Mouse (Mus musculus): Measurements from ENCODE around the gene Snx13. TPM values are rescaled to one million over a fixed set of nuclear protein-coding genes. Genes with fewer than 3 reads are reported as not detected.

Gene Snx13
- total RNA-seq, 2 experiments from 2014 or later: 61.1 to 67.2 TPM

DNA sequence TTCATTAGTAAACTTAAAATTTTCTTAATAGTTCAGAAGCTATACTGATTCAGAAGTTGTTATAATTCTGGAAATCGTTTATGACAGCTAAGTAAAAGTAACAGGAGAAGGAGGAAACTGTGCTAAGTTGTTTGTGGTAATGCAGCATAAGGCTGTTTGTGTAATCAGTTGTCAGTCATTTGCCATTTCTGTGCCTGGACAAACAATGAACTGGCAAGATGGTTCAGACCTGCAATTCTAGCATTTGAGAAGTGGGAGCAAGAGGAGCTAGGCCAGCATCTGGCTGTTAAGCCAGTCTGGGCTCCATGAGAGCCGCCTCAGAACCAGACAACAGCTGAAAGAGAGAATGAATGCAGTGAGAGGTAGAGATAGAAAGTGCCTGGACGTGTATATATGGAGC lies 3.5 kb downstream of the Snx13 start:
- no peak for TF ChIP-seq CTCF (IDR thresholded peaks at IDR 0.05)
- intact Hi-C loops (cut with DNase I): no loop called here
- Histone ChIP-seq H3K27ac (no peak overlapping the region), H3K4me3 (no peak overlapping the region)
- no peak for DNase-seq (ENCODE audit: extremely low spot score in 1 of 2, low spot score in 2 of 2)

- Histone ChIP-seq H3K4me3 (no peak overlapping the region), H3K27ac (no peak overlapping the region)
- intact Hi-C loops (cut with DNase I): no loop called here
- no peak for DNase-seq (ENCODE audit: extremely low spot score in 1 of 2, low spot score in 2 of 2)
- no peak for TF ChIP-seq CTCF (IDR thresholded peaks at IDR 0.05)
Measured at GRCm38 (mm10) chr12:35050964-35051758, 4.2 kb downstream of the Snx13 start.

DNA sequence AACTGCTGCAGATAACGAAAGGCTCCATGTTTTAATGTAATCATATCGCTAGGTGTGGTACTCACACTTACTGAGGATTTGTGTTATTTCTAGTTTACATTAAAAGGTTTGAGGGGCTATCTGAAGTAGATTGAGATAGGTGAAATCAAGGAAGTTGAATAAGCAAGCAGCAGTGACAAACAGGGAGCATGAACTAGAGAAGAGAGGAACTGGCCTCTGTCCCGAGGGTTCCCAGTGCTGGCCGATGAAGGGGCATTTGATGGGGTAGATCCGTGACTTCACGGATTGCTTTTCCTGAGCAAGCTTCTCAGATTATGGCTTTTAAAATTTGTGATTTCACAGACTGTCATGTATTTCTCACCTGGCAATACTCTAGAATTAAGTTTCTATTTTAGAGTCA lies 7.4 kb downstream of the Snx13 start:
- TF ChIP-seq CTCF (IDR thresholded peaks at IDR 0.05): no peak
- intact Hi-C loops (cut with DNase I): no loop called here
- Histone ChIP-seq H3K4me3 (no peak overlapping the region), H3K27ac (no peak overlapping the region)
- DNase-seq (ENCODE audit: extremely low spot score in 1 of 2, low spot score in 2 of 2): no peak

- Histone ChIP-seq H3K4me3 (no peak overlapping the region), H3K27ac (no peak overlapping the region)
- intact Hi-C loops (cut with DNase I): no loop called here
- no peak for TF ChIP-seq CTCF (IDR thresholded peaks at IDR 0.05)
- no peak for DNase-seq (ENCODE audit: extremely low spot score in 1 of 2, low spot score in 2 of 2)
Measured at GRCm38 (mm10) chr12:35055114-35056095, 8.4 kb downstream of the Snx13 start.

DNA sequence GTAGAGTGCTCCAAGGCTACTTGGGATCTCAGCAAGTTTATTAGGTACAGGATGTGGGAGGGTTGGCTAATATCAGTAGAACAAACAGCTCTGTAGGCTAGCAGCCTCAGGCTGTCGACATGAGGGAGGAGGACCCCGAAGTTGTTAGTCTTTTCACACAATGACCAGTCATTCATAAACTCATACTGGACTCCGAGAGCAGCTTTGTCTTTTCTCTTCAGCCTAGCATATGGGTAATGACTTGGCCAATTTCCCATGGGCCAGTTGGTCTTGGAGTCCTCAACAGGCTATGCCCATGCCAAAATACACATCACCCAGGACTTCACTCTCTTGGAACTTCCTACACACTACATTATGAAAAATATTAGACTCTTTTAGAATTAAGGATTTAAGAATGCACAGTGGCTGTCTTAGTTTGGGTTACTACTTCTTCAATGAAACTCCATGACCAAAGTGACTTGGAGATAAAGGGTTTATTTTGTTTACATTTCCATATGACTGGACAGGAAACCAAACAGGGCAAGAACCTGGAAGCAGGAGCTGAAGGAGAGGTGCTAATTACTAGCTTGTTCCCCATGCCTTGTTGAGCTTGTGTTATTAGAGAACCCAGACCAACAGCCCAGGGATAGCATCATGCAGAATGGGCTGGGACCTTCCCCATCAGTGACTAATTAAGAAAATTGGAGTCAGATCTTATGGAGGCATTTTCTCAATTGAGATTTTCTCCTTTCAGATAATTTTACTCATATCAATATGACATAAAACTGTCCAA lies 16.9 kb downstream of the Snx13 start:
- DNase-seq (ENCODE audit: extremely low spot score in 1 of 2, low spot score in 2 of 2): no peak
- Histone ChIP-seq H3K4me3 (no peak overlapping the region), H3K27ac (no peak overlapping the region)
- no peak for TF ChIP-seq CTCF (IDR thresholded peaks at IDR 0.05)
- intact Hi-C loops (cut with DNase I): no loop called here

DNA sequence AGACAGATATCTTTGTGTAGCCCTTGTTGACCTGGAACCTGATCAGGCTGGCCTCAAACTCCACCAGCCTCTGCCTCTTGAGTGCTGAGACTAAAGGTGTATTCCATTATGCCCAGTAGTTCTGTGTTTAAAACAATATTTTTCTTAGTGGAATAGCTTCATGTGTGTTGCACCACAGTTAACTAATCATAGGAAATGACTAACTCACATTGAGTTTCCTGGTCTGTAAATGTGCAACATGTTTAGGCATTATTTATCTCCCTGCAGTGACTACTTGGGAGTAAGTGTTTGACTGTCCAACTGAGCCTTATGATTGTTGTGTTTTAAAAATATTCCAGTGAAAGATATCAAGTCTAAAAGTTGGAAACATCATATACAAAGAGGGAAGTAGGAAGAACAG lies 20.6 kb downstream of the Snx13 start:
- DNase-seq (ENCODE audit: extremely low spot score in 1 of 2, low spot score in 2 of 2): no peak
- Histone ChIP-seq H3K4me3 (no peak overlapping the region), H3K27ac (no peak overlapping the region)
- TF ChIP-seq CTCF (IDR thresholded peaks at IDR 0.05): no peak
- intact Hi-C loops (cut with DNase I): no loop called here

GRCm38 (mm10) chr12:35071336-35071735 lies 24.4 kb downstream of the Snx13 start:
- DNase-seq (ENCODE audit: extremely low spot score in 1 of 2, low spot score in 2 of 2): no peak
- TF ChIP-seq CTCF (IDR thresholded peaks at IDR 0.05): no peak
- no peak overlapping the region for H3K4me3 ChIP-seq
- intact Hi-C loops (cut with DNase I): no loop called here
- H3K27ac ChIP-seq: peak overlapping the region; percentile 12; the same call in 1 of the 2 replicates

GRCm38 (mm10) chr12:35072178-35072577 lies 25.2 kb downstream of the Snx13 start:
- H3K27ac ChIP-seq: peak overlapping the region; percentile 17; the same call in 1 of the 2 replicates
- intact Hi-C loops (cut with DNase I): no loop called here
- no peak for DNase-seq (ENCODE audit: extremely low spot score in 1 of 2, low spot score in 2 of 2)
- no peak for TF ChIP-seq CTCF (IDR thresholded peaks at IDR 0.05)
- no peak overlapping the region for H3K4me3 ChIP-seq

- no peak overlapping the region for H3K4me3 ChIP-seq
- intact Hi-C loops (cut with DNase I): no loop called here
- TF ChIP-seq CTCF (IDR thresholded peaks at IDR 0.05): no peak
- no peak for DNase-seq (ENCODE audit: extremely low spot score in 1 of 2, low spot score in 2 of 2)
- no peak overlapping the region for H3K27ac ChIP-seq
Measured at GRCm38 (mm10) chr12:35075993-35076392, 29.0 kb downstream of the Snx13 start.

DNA sequence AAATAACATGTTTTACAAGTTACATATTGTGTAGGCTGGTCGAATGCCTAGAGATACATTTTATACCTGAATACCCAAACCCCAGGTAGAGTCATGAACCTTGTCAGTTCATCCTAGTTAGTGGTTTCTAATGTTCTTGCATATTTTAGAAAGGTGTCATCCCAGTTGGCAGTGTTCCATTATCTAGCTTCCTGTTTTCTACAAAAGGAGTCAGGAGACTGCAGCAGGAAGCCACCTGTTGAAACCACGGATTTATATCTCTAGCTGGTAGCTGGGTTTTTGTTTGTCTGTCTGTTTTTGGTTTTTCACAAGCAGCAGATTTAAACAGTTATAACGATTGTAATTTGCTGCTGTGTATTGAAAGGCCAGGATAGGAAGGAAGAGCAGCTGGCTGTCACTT lies 76.6 kb downstream of the Snx13 start:
- DNase-seq (ENCODE audit: extremely low spot score in 1 of 2, low spot score in 2 of 2): no peak
- intact Hi-C loops (cut with DNase I): no loop called here
- TF ChIP-seq CTCF (IDR thresholded peaks at IDR 0.05): no peak
- Histone ChIP-seq H3K4me3 (no peak overlapping the region), H3K27ac (no peak overlapping the region)

DNA sequence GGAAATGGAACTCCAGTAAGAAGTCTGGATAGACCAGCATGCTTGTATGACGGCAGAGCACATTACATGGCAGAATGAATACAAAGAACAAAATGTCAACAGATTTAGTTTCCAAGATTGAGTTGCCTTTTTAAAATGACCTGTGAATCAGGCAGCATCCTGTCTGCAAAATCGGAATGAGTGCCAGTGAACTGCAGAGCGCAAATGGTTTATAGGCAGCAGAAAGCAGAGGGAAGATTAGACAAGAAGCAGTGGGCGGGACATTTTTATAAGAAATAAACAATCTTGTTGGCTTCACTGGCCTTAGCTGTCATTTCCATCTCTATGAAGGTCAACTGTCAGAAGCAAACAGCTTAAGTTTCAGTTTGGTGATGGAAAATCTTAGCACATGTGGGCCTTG lies 106.2 kb downstream of the Snx13 start:
- H3K4me3 ChIP-seq: no peak overlapping the region
- no peak overlapping the region for H3K27ac ChIP-seq
- DNase-seq (ENCODE audit: extremely low spot score in 1 of 2, low spot score in 2 of 2): no peak
- intact Hi-C loops (cut with DNase I): no loop called here
- no peak for TF ChIP-seq CTCF (IDR thresholded peaks at IDR 0.05)
